Mouse (Mus musculus) hindbrain, postnatal 0 days (tissue): ENCODE measurements around the gene Dad1. TPM values are rescaled to one million over a fixed set of nuclear protein-coding genes. Genes with fewer than 3 reads are reported as not detected.

Experiments used
- ATAC-seq: fragments of 200-750 bp; cut with Nextera tagmentation; 2 replicates; pipeline ENCODE4 v1.8.0; 2017; ENCODE audit warnings: mild to moderate bottlenecking, moderate TSS enrichment, moderate library complexity
- DNase-seq: peaks from one replicate; pipeline ENCODE4 v3.0.0-alpha.2; 2015; ENCODE audit warnings: low spot score
- H3K27ac ChIP-seq: fragments of 300-500 bp; sonication (generic); 2 replicates; pipeline ENCODE4 v1.5.1; 2014; ENCODE audit warnings: mild to moderate bottlenecking
- H3K27me3 ChIP-seq: fragments of 300-500 bp; sonication (generic); 2 replicates; pipeline ENCODE4 v1.6.1; 2014; ENCODE audit warnings: low read length, mixed read lengths; ENCODE audit not compliant: insufficient read depth
- H3K36me3 ChIP-seq: fragments of 300-500 bp; sonication (generic); 2 replicates; pipeline ENCODE4 v1.6.1; 2014; ENCODE audit warnings: low read length, mixed read lengths; ENCODE audit not compliant: insufficient read depth
- H3K4me1 ChIP-seq: fragments of 300-500 bp; sonication (generic); 2 replicates; pipeline ENCODE4 v1.6.1; 2014; ENCODE audit warnings: antibody characterized with exemption, low read length, mixed read lengths; ENCODE audit not compliant: insufficient read depth
- H3K4me2 ChIP-seq: fragments of 300-500 bp; sonication (generic); 2 replicates; pipeline ENCODE4 v1.6.1; 2014; ENCODE audit warnings: low read depth, mild to moderate bottlenecking, low read length, moderate library complexity, mixed read lengths
- H3K4me3 ChIP-seq: fragments of 300-500 bp; sonication (generic); 2 replicates; pipeline ENCODE4 v1.5.1; 2014; ENCODE audit warnings: low read length
- H3K9ac ChIP-seq: fragments of 300-500 bp; sonication (generic); replicated peaks from 2 replicates; pipeline ENCODE4 v1.6.1; 2014; ENCODE audit warnings: mild to moderate bottlenecking, low read length, moderate library complexity, mixed read lengths
- H3K9me3 ChIP-seq: fragments of 300-500 bp; sonication (generic); 2 replicates; pipeline ENCODE4 v1.6.1; 2016; ENCODE audit warnings: low read length, mixed read lengths
- CTCF ChIP-seq: IDR thresholded peaks from 2 replicates; pipeline ENCODE4 v1.5.1; 2016; ENCODE audit warnings: antibody characterized with exemption, control low read depth, low read depth
- WGBS: fragments of 180-500 bp; shearing (Covaris S2); extraction: QIAGEN DNeasy Blood & Tissue Kit; methylation state at CpG from one replicate; pipeline ENCODE4 v1.1.7; 2014; 5-methylcytosine and 5-hydroxymethylcytosine counted together
- polyA plus RNA-seq: library from polyadenylated mRNA; unstranded; fragments of >200 nt; fragmentation: Nextera tagmentation; extraction: Ambion mirVana; gene quantifications from 2 replicates; pipeline ENCODE4 v1.2.1, GENCODE M21; 2015
- total RNA-seq: library from RNA; depleted of rRNA; stranded (reverse); fragments of >200 nt; gene quantifications from 2 replicates; pipeline ENCODE4 v1.2.3, GENCODE M21; 2014; rRNA removed

Dad1 gene
- total RNA-seq (189 and 321 TPM in 2 replicates), polyA plus RNA-seq (406 and 407 TPM in 2 replicates)

DNA sequence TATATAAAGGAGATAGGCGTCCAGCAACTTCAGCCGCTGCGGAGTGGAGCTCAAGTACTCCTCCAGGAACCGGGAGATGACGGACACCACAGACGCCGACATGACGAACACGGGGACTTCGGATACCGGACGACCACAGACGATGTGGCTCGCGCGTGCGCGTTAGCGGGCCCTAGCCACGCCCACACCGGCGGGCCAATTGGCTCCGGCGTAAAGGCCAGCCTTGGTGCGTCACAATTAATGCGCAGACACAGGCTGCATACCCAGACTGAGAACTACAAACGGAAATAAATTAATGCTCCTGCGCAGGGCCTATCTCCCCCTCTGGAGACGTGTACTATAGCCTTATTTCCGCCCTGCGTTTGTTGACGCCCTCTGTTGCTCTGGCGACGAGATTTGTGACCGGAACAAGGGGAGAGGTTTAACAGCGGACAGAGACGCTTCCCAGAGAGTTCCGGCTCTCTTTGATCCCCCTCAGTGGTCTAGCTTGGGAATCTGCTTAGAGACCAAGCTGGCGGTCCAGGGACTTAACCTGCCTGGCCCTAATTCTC lies at the start of gene Dad1, which contains the start of gene Abhd4:
Gene Dad1 (minus strand): TSS at position 364 of the 551 bp plus-strand sequence.
Gene Abhd4 (plus strand): TSS at position 448 of the 551 bp plus-strand sequence.
- Histone ChIP-seq H3K9ac (peak within 1 kb of the TSS; percentile 67), H3K4me1 (peaks cover 14% of the 10 kb centered on the region; the same call in 1 of the 2 replicates), H3K4me3 (peak within 1 kb of the TSS; percentile 74), H3K27ac (peak within 1 kb of the TSS; percentile 82), H3K36me3 (no peaks in the 10 kb centered on the region), H3K4me2 (peak within 1 kb of the TSS; percentile 79), H3K9me3 (no peaks in the 10 kb centered on the region), H3K27me3 (no peaks in the 10 kb centered on the region)
- 0% methylated on average over 39 of the region's 39 CpGs for WGBS
- ATAC-seq: peak; percentile 100
- DNase-seq: peak; percentile 99
- TF ChIP-seq CTCF: peak; percentile 42; the same call in 1 of the 2 replicates

DNA sequence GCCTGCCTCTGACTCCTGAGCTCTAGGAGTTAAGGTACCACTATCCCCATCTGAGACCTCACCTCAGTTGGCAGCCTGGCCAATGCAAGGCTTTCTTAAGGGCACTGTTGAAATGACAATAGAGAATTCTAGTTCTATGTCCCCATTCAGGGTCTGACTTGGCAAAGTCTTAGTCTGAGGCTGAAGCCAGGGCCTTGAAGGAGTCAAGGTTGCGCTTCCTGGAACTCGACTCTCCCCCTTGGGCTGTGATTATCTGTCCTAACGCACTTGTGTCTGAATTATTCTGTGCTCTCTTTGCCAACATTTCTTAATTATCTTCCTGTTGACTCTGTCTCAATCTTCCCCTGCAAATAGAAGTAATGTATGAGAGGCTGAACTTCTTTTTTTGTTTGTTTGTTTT lies 46.8 kb upstream of the Dad1 start:
- peaks cover 4% of the 10 kb centered on the region; the same call in 1 of the 2 replicates for H3K9me3 ChIP-seq
- no peaks in the 10 kb centered on the region for H3K36me3 ChIP-seq
- no peak overlapping the region for H3K4me3 ChIP-seq
- no peak overlapping the region for H3K9ac ChIP-seq
- ATAC-seq (no peak), DNase-seq (no peak)
- WGBS: 92% methylated on average over 3 of the region's 3 CpGs
- H3K4me1 ChIP-seq: no peaks in the 10 kb centered on the region
- no peak overlapping the region for H3K27ac ChIP-seq
- no peak for TF ChIP-seq CTCF
- no peaks in the 10 kb centered on the region for H3K27me3 ChIP-seq
- no peak overlapping the region for H3K4me2 ChIP-seq

DNA sequence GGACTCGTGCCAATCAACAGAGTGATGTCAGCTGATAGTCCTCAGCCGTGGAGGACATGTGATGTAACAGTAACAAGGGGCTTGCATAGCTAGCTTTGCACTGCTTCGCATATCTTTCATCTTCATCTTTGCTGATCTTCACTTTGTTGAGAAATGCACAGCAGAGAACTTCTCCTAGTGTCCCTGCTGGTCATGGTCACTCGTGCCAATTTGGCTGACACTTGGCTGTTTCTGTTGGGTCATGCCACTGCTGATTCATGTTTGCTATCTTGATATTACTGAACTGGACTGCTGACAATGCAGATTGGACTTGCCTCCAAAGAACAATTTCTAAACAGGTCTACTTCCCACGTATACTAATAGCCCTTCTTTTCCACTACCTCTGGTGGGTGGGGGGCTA lies 46.2 kb upstream of the Dad1 start:
- Histone ChIP-seq H3K27me3 (no peaks in the 10 kb centered on the region), H3K27ac (no peak overlapping the region), H3K4me1 (no peaks in the 10 kb centered on the region), H3K36me3 (no peaks in the 10 kb centered on the region), H3K4me3 (no peak overlapping the region), H3K9ac (no peak overlapping the region), H3K4me2 (no peak overlapping the region), H3K9me3 (peaks cover 4% of the 10 kb centered on the region; the same call in 1 of the 2 replicates)
- ATAC-seq: no peak
- no peak for TF ChIP-seq CTCF
- DNase-seq: no peak
- 84% methylated on average over 5 of the region's 5 CpGs for WGBS

DNA sequence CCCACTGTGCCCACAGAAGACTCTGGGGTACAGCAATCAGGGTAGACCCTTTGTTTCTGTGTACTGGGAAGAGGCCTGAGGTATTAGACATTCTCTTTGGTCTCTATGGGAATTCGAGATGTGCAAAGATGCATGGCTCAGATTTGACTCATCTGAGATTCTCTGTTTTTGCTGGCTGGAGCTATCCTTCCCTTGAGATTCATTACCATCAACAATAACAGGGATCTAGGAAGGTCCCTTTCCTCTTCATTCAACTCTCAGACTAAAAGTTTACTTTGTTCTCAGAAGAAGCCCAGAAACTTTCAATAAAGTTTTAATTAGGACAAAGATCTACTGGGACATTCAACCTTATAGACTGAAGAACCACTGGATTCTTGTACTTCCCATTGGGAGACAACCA lies 30.9 kb upstream of the Dad1 start, which contains the start of gene Olfr49:
Gene Olfr49 (minus strand): TSS at position 101 of the 400 bp plus-strand sequence.
- Histone ChIP-seq H3K27ac (no peak within 1 kb of the TSS), H3K4me2 (no peak within 1 kb of the TSS), H3K4me3 (no peak within 1 kb of the TSS), H3K27me3 (no peaks in the 10 kb centered on the region), H3K4me1 (no peaks in the 10 kb centered on the region), H3K36me3 (no peaks in the 10 kb centered on the region), H3K9me3 (no peaks in the 10 kb centered on the region), H3K9ac (no peak within 1 kb of the TSS)
- TF ChIP-seq CTCF: no peak
- WGBS: 80% methylated on average over 1 of the region's 1 CpGs
- no peak for ATAC-seq
- DNase-seq: no peak

DNA sequence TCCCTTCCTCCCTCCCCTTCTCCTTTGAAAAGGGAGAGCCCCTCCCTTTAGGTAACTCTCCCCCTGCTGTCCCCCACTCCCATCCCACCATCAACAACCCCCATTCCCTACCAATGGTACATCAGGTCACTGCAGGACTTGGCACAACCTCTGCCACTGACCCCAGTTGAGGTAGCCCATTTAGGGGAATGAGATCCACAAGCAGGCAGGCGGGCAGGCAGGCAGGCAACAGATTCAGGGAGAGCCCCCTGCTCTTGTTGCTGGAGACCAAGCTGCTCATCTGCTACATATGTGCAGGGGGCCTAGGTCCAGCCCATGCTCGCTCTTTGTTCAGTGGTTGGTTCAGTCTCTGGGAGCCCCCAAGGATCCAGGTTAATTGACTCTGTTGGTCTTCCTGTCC lies 22.5 kb upstream of the Dad1 start:
- 94% methylated on average over 2 of the region's 2 CpGs for WGBS
- TF ChIP-seq CTCF: no peak
- no peak for DNase-seq
- no peaks in the 10 kb centered on the region for H3K9me3 ChIP-seq
- no peak overlapping the region for H3K9ac ChIP-seq
- no peaks in the 10 kb centered on the region for H3K36me3 ChIP-seq
- no peaks in the 10 kb centered on the region for H3K4me1 ChIP-seq
- no peaks in the 10 kb centered on the region for H3K27me3 ChIP-seq
- H3K4me3 ChIP-seq: no peak overlapping the region
- H3K4me2 ChIP-seq: no peak overlapping the region
- ATAC-seq: no peak
- H3K27ac ChIP-seq: no peak overlapping the region

DNA sequence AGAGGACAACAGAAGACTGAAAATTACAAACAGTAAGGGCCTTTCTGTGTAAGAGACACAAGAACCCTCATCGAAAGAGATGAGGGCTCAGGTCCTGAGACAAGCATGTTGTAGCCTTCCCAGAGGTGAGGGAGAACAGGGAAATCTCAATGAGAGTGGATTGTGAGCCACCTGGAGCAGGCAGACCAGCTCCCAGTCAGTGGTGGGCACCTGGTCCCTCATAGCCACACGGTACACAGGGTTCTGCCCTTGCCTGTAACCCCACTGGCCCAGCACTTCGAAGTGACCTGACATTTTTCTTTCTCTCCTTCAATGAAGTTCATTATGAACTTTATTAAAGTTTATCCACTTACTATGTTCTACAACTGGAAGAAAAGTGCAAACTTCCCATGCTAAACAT lies 18.8 kb upstream of the Dad1 start:
- Histone ChIP-seq H3K36me3 (peaks cover 4% of the 10 kb centered on the region; the same call in 1 of the 2 replicates), H3K9me3 (no peaks in the 10 kb centered on the region), H3K4me2 (no peak overlapping the region), H3K4me1 (no peaks in the 10 kb centered on the region), H3K4me3 (no peak overlapping the region), H3K27ac (no peak overlapping the region), H3K9ac (no peak overlapping the region), H3K27me3 (no peaks in the 10 kb centered on the region)
- no peak for TF ChIP-seq CTCF
- DNase-seq (no peak), ATAC-seq (no peak)
- 90% methylated on average over 3 of the region's 3 CpGs for WGBS

DNA sequence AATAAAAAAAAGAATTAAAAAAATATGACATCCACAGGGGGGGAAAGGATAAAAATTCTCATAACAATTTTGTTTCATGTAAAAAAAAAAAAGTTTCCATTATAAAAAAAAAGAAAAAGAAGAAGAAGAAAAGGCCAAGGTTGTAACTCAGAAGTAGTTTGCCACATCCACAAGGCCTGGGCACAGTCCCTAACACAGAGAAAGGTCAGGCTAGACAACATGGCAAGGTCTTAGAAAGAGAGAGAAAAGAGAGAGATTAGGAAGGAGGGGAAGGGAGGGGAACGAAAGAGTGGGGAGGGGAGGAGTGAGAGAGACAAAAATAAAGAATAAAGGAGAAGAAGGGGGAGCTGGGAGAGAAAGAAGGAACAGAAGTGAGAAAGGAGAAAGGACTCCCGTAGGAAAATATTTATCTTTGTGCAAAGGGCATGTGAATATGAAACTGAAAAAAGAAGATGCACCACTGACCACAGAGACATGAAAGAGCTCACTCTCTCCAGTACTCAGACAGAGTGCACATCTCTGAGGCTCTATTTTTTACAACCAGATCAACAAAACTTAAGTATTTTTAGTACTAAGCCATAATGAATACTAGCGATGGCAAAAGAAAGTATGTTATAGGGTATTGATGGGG lies 18.2 kb upstream of the Dad1 start:
- WGBS: 77% methylated on average over 3 of the region's 3 CpGs
- DNase-seq (no peak), ATAC-seq (no peak)
- Histone ChIP-seq H3K4me1 (no peaks in the 10 kb centered on the region), H3K4me3 (no peak overlapping the region), H3K36me3 (peaks cover 4% of the 10 kb centered on the region; the same call in 1 of the 2 replicates), H3K9me3 (no peaks in the 10 kb centered on the region), H3K4me2 (no peak overlapping the region), H3K9ac (no peak overlapping the region), H3K27ac (no peak overlapping the region), H3K27me3 (no peaks in the 10 kb centered on the region)
- TF ChIP-seq CTCF: no peak
